9 mouse cellular contexts compared by ENCODE assay signal in genomic region chr1:43562002-43562666, GRCm38 (mm10).
DNase-seq lines count a peak whose midpoint lies in the region; ATAC-seq and TF ChIP-seq lines count a peak whose summit lies in the region.
"Had no signal": no experiment of that assay in that cellular context is flagged by ENCODE, and none has a peak within 500 bp of the region (broad histone marks: within the 10 kb centered on the region; RNA-seq: fewer than 3 reads in every experiment).

No protein-coding gene starts in this region.

- H3K9ac ChIP-seq in forebrain, embryonic 15.5 days (replicated peaks) = no peak overlapping the region
- H3K9ac ChIP-seq in forebrain, embryonic 12.5 days = no peak overlapping the region
- no peak overlapping the region for H3K9ac ChIP-seq in midbrain, postnatal 0 days (replicated peaks; ENCODE audit: low read length, poor library complexity, severe bottlenecking)
- H3K9ac ChIP-seq: limb, embryonic 13.5 days had no signal

- no peaks in the 10 kb centered on the region for H3K36me3 ChIP-seq in forebrain, embryonic 15.5 days
- H3K36me3 ChIP-seq in forebrain, embryonic 12.5 days (replicated peaks) = peaks cover 12% of the 10 kb centered on the region
- H3K36me3 ChIP-seq in midbrain, postnatal 0 days (ENCODE audit: insufficient read depth, low read length) = no peaks in the 10 kb centered on the region
- H3K36me3 ChIP-seq in midbrain, embryonic 10.5 days = peaks cover 47% of the 10 kb centered on the region

- no peaks in the 10 kb centered on the region for H3K27me3 ChIP-seq in forebrain, embryonic 15.5 days
- no peaks in the 10 kb centered on the region for H3K27me3 ChIP-seq in forebrain, embryonic 12.5 days
- no peaks in the 10 kb centered on the region for H3K27me3 ChIP-seq in midbrain, postnatal 0 days (ENCODE audit: insufficient read depth, low read length)
- H3K27me3 ChIP-seq in midbrain, embryonic 10.5 days (ENCODE audit: low read depth, poor library complexity, severe bottlenecking) = no peaks in the 10 kb centered on the region
- H3K27me3 ChIP-seq: limb, embryonic 13.5 days had no signal

- DNase-seq in midbrain, postnatal 0 days (ENCODE audit: low spot score) = peak; percentile 52
- no peak for DNase-seq in midbrain, embryonic 10.5 days (ENCODE audit: low spot score)
- DNase-seq in thymus, postnatal 4 days = peak; percentile 60
- no peak for DNase-seq in adrenal gland, adult 8-10 months
- no peak for DNase-seq in right cerebral cortex, postnatal 14 days

- H3K27ac ChIP-seq in forebrain, embryonic 15.5 days (replicated peaks) = peak overlapping the region; percentile 55; the same call in 1 of the 2 replicates
- no peak overlapping the region for H3K27ac ChIP-seq in forebrain, embryonic 12.5 days
- no peak overlapping the region for H3K27ac ChIP-seq in midbrain, postnatal 0 days (ENCODE audit: low read depth, low read length)
- no peak overlapping the region for H3K27ac ChIP-seq in midbrain, embryonic 10.5 days (replicated peaks)
- H3K27ac ChIP-seq: limb, embryonic 13.5 days had no signal

- WGBS in forebrain, embryonic 15.5 days = 77% methylated on average over 13 of the region's 13 CpGs
- WGBS in forebrain, embryonic 12.5 days = 86% methylated on average over 13 of the region's 13 CpGs
- 84% methylated on average over 13 of the region's 13 CpGs for WGBS in midbrain, postnatal 0 days
- WGBS in midbrain, embryonic 10.5 days = 91% methylated on average over 13 of the region's 13 CpGs

- ATAC-seq in forebrain, embryonic 15.5 days (replicated peaks) = no peak
- ATAC-seq in forebrain, embryonic 12.5 days (ENCODE audit: low FRiP score) = no peak
- ATAC-seq in midbrain, postnatal 0 days (ENCODE audit: low FRiP score) = no peak
- ATAC-seq in hematopoietic stem cell, adult 5-6 weeks (replicated peaks in 1 of 2; ENCODE audit: insufficient read depth in 1 of 2, low FRiP score in 2 of 2, low TSS enrichment in 1 of 2, low read depth in 1 of 2, poor library complexity in 2 of 2, severe bottlenecking in 2 of 2) = peak; percentile 51 to 62; a peak in 3 of 4 replicates

- no peak for TF ChIP-seq CTCF in midbrain, postnatal 0 days (IDR thresholded peaks at IDR 0.05)

- H3K4me2 ChIP-seq in forebrain, embryonic 15.5 days (replicated peaks) = no peak overlapping the region
- no peak overlapping the region for H3K4me2 ChIP-seq in forebrain, embryonic 12.5 days
- no peak overlapping the region for H3K4me2 ChIP-seq in midbrain, postnatal 0 days (ENCODE audit: low read depth, low read length, poor library complexity, severe bottlenecking)
- H3K4me2 ChIP-seq: limb, embryonic 13.5 days had no signal

- peaks cover 8% of the 10 kb centered on the region; the same call in 1 of the 2 replicates for H3K4me1 ChIP-seq in forebrain, embryonic 15.5 days
- H3K4me1 ChIP-seq in forebrain, embryonic 12.5 days = no peaks in the 10 kb centered on the region
- H3K4me1 ChIP-seq in midbrain, postnatal 0 days (ENCODE audit: insufficient read depth, low read length) = no peaks in the 10 kb centered on the region
- H3K4me1 ChIP-seq in midbrain, embryonic 10.5 days = no peaks in the 10 kb centered on the region

- H3K9me3 ChIP-seq in forebrain, embryonic 15.5 days = no peaks in the 10 kb centered on the region
- no peaks in the 10 kb centered on the region for H3K9me3 ChIP-seq in forebrain, embryonic 12.5 days
- H3K9me3 ChIP-seq in midbrain, postnatal 0 days (ENCODE audit: low read length) = no peaks in the 10 kb centered on the region
- no peaks in the 10 kb centered on the region for H3K9me3 ChIP-seq in midbrain, embryonic 10.5 days (replicated peaks)
- H3K9me3 ChIP-seq: limb, embryonic 13.5 days had no signal

- no peak overlapping the region for H3K4me3 ChIP-seq in forebrain, embryonic 15.5 days
- no peak overlapping the region for H3K4me3 ChIP-seq in forebrain, embryonic 12.5 days (replicated peaks)
- no peak overlapping the region for H3K4me3 ChIP-seq in midbrain, postnatal 0 days (ENCODE audit: low read depth, low read length)
- no peak overlapping the region for H3K4me3 ChIP-seq in midbrain, embryonic 10.5 days
- H3K4me3 ChIP-seq: limb, embryonic 13.5 days had no signal

Comparison
In these comparisons a context has a peak if more than half of its experiments do, and no peak if none do; other contexts are left out.
1. DNase-seq: peak in midbrain, postnatal 0 days (single experiment) and thymus, postnatal 4 days (single experiment); none in midbrain, embryonic 10.5 days (single experiment), adrenal gland, adult 8-10 months (single experiment) and right cerebral cortex, postnatal 14 days (single experiment).
2. ATAC-seq: peak in hematopoietic stem cell, adult 5-6 weeks (2 of 2); none in forebrain, embryonic 15.5 days (single experiment), forebrain, embryonic 12.5 days (single experiment) and midbrain, postnatal 0 days (single experiment).